Mouse (Mus musculus) liver, postnatal 0 days (tissue): ENCODE data around the gene Syt7. TPM values are rescaled to one million over a fixed set of nuclear protein-coding genes. Genes with fewer than 3 reads are reported as not detected.
A peak's percentile ranks its signal among the peaks of the same experiment; 100 is the strongest.

Source experiments
- ATAC-seq: fragments of 200-750 bp; cut with Nextera tagmentation; 2 replicates; pipeline ENCODE4 v1.8.0; 2017; ENCODE audit warnings: mild to moderate bottlenecking, moderate library complexity
- DNase-seq: peaks from one replicate; pipeline ENCODE4 v3.0.0-alpha.2; 2016
- H3K27ac ChIP-seq: fragments of 300-500 bp; sonication (generic); 2 replicates; pipeline ENCODE4 v1.5.1; 2014; ENCODE audit warnings: antibody characterized with exemption, moderate library complexity, mild to moderate bottlenecking, low read depth
- H3K27me3 ChIP-seq: fragments of 300-500 bp; sonication (generic); 2 replicates; pipeline ENCODE4 v1.6.1; 2014; ENCODE audit warnings: low read length, control low read depth, mixed read lengths; ENCODE audit not compliant: insufficient read depth
- H3K36me3 ChIP-seq: fragments of 300-500 bp; sonication (generic); replicated peaks from 2 replicates; pipeline ENCODE4 v1.6.1; 2014; ENCODE audit warnings: mild to moderate bottlenecking, control low read depth, low read length, moderate library complexity, mixed read lengths; ENCODE audit not compliant: insufficient read depth
- H3K4me1 ChIP-seq: fragments of 300-500 bp; sonication (generic); 2 replicates; pipeline ENCODE4 v1.6.1; 2014; ENCODE audit warnings: antibody characterized with exemption, mild to moderate bottlenecking, control low read depth; ENCODE audit not compliant: insufficient read depth
- H3K4me2 ChIP-seq: fragments of 300-500 bp; sonication (generic); 2 replicates; pipeline ENCODE4 v1.6.1; 2014; ENCODE audit warnings: low read depth, mild to moderate bottlenecking, low read length, moderate library complexity, mixed read lengths
- H3K4me3 ChIP-seq: fragments of 300-500 bp; sonication (generic); 2 replicates; pipeline ENCODE4 v1.5.1; 2014; ENCODE audit warnings: low read depth, low read length
- H3K9ac ChIP-seq: fragments of 300-500 bp; sonication (generic); replicated peaks from 2 replicates; pipeline ENCODE4 v1.6.1; 2014; ENCODE audit warnings: mild to moderate bottlenecking, moderate library complexity
- H3K9me3 ChIP-seq: fragments of 300-500 bp; sonication (generic); 2 replicates; pipeline ENCODE4 v1.6.1; 2016; ENCODE audit warnings: mild to moderate bottlenecking, control low read depth, low read length, mixed read lengths
- CTCF ChIP-seq: sonication (generic); IDR thresholded peaks from 2 replicates; pipeline ENCODE4 v1.5.1; 2016; ENCODE audit warnings: antibody characterized with exemption, low read depth
- EP300 ChIP-seq: IDR thresholded peaks from 2 replicates; pipeline ENCODE4 v1.6.1; 2016; ENCODE audit warnings: antibody characterized with exemption, low read depth, mild to moderate bottlenecking
- WGBS: fragments of 180-500 bp; shearing (Covaris S2); extraction: QIAGEN DNeasy Blood & Tissue Kit; methylation state at CpG from one replicate; pipeline ENCODE4 v1.1.7; 2014; ENCODE audit not compliant: insufficient replicate concordance; 5-methylcytosine and 5-hydroxymethylcytosine counted together
- polyA plus RNA-seq: library from polyadenylated mRNA; unstranded; fragments of >200 nt; fragmentation: Nextera tagmentation; extraction: Ambion mirVana; gene quantifications from 2 replicates; pipeline ENCODE4 v1.2.1, GENCODE M21; 2015

The Syt7 gene
- polyA plus RNA-seq, 1 experiment from 2014 or later, result 0.04 TPM

DNA sequence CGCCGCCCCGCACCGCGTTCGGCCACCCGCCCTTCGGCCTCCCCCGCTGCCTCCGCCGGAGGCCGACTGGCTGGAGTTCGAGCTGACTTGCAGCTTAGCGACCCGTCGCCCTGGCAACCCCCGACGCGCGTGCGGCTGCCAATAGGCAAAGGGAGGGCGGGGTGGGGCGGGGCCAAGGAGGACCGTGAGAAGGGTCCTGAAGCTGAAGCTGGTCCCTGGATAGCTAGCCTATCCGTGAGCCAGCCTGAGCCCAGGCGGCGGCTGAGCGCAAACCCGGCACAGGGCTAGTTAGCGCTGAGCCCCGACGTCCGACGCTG lies 68.6 kb downstream of the Syt7 start:
- ATAC-seq (peak; percentile 36), DNase-seq (peak; percentile 60)
- peaks cover 9% of the 10 kb centered on the region; the same call in 1 of the 2 replicates for H3K4me1 ChIP-seq
- TF ChIP-seq EP300 (no peak), CTCF (no peak)
- under 1% methylated on average over 32 of the region's 34 CpGs for WGBS
- no peaks in the 10 kb centered on the region for H3K36me3 ChIP-seq
- no peak overlapping the region for H3K27ac ChIP-seq
- H3K27me3 ChIP-seq, result peaks cover 80% of the 10 kb centered on the region
- peak overlapping the region; percentile 67 for H3K4me2 ChIP-seq
- H3K4me3 ChIP-seq, result peak overlapping the region; percentile 39; the same call in 1 of the 2 replicates
- H3K9ac ChIP-seq, result no peak overlapping the region
- no peaks in the 10 kb centered on the region for H3K9me3 ChIP-seq

- peaks cover 9% of the 10 kb centered on the region; the same call in 1 of the 2 replicates for H3K4me1 ChIP-seq
- H3K36me3 ChIP-seq, result no peaks in the 10 kb centered on the region
- H3K9me3 ChIP-seq, result no peaks in the 10 kb centered on the region
- H3K4me3 ChIP-seq, result no peak overlapping the region
- DNase-seq (no peak), ATAC-seq (no peak)
- no peak overlapping the region for H3K9ac ChIP-seq
- TF ChIP-seq CTCF, result no peak
- H3K27ac ChIP-seq, result no peak overlapping the region
- WGBS, result 25% methylated on average over 8 of the region's 8 CpGs
- peaks cover 77% of the 10 kb centered on the region for H3K27me3 ChIP-seq
- H3K4me2 ChIP-seq, result no peak overlapping the region
Measured at GRCm38 (mm10) chr19:10458096-10458495, 69.2 kb downstream of the Syt7 start.

DNA sequence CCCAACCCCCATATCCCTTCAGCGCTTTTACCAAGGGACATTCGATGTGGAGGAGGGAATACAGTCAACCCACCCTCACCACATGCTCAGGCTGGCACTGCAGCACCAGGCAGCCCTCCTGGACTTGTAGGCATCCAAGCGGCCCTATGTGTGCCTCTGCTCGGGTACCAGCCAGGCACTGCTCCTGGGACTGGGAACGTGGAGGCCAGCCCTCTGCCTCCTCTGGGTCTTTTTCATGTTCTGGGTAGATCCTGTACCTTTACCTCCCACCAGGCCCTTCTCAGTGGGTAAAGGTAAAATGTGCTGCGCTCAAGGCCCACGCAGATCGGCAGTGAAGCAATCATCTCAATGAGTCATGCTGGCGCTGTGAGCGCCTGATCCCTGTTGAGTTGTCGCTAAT lies 71.0 kb downstream of the Syt7 start:
- Histone ChIP-seq H3K4me1 (peaks cover 13% of the 10 kb centered on the region; the same call in 1 of the 2 replicates), H3K27me3 (peaks cover 64% of the 10 kb centered on the region), H3K27ac (no peak overlapping the region), H3K36me3 (no peaks in the 10 kb centered on the region), H3K9ac (no peak overlapping the region), H3K4me2 (no peak overlapping the region), H3K4me3 (no peak overlapping the region), H3K9me3 (no peaks in the 10 kb centered on the region)
- TF ChIP-seq EP300 (no peak), CTCF (no peak)
- no peak for ATAC-seq
- 59% methylated on average over 11 of the region's 11 CpGs for WGBS
- DNase-seq, result no peak

GRCm38 (mm10) chr19:10461584-10461983 lies 72.7 kb downstream of the Syt7 start:
- Histone ChIP-seq H3K27ac (no peak overlapping the region), H3K4me3 (no peak overlapping the region), H3K9ac (no peak overlapping the region), H3K36me3 (no peaks in the 10 kb centered on the region), H3K4me2 (no peak overlapping the region), H3K4me1 (peaks cover 13% of the 10 kb centered on the region; the same call in 1 of the 2 replicates), H3K27me3 (peaks cover 47% of the 10 kb centered on the region), H3K9me3 (no peaks in the 10 kb centered on the region)
- DNase-seq (no peak), ATAC-seq (no peak)
- WGBS, result 45% methylated on average over 7 of the region's 7 CpGs
- TF ChIP-seq EP300 (no peak), CTCF (no peak)

- Histone ChIP-seq H3K27me3 (peaks cover 20% of the 10 kb centered on the region), H3K4me3 (no peak overlapping the region), H3K27ac (no peak overlapping the region), H3K4me2 (no peak overlapping the region), H3K9me3 (no peaks in the 10 kb centered on the region), H3K9ac (no peak overlapping the region), H3K4me1 (0 out of 2 replicates have a peak, but pooled peaks cover 3% of the 10 kb centered on the region), H3K36me3 (no peaks in the 10 kb centered on the region)
- ATAC-seq (no peak), DNase-seq (no peak)
- no peak for TF ChIP-seq CTCF
- TF ChIP-seq EP300, result no peak
- WGBS, result 38% methylated on average over 4 of the region's 4 CpGs
Measured at GRCm38 (mm10) chr19:10464427-10464826, 75.5 kb downstream of the Syt7 start.

DNA sequence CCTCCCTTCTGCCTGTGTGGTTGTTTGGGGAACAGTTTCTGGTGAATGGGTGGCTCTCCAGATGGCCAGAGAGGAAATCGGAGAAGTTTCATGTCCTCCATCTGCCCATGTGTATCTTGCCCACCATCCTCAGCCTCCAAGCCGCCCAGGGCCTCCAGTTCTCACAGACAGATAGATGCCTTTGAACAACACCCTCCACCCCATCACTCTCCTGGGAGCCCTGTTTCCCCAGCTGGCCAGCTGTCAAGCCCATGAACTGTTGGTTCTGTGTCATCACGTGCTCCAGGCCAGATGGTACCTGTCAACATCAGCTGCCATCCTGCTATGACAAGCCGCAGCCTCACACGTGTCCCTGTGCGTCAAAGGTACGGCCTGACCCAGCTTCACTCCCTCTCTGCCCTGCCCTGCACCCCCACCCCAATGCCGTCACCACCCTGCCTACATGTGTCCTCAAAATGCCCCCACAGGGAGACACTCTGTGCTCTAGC lies 80.3 kb downstream of the Syt7 start:
- Histone ChIP-seq H3K4me2 (no peak overlapping the region), H3K9me3 (no peaks in the 10 kb centered on the region), H3K9ac (no peak overlapping the region), H3K4me3 (no peak overlapping the region), H3K36me3 (no peaks in the 10 kb centered on the region), H3K27ac (peak overlapping the region; percentile 24; the same call in 1 of the 2 replicates), H3K27me3 (no peaks in the 10 kb centered on the region), H3K4me1 (0 out of 2 replicates have a peak, but pooled peaks cover 1% of the 10 kb centered on the region)
- DNase-seq (peak; percentile 55), ATAC-seq (peak; percentile 73)
- TF ChIP-seq CTCF, result no peak
- TF ChIP-seq EP300, result no peak
- 52% methylated on average over 8 of the region's 8 CpGs for WGBS

- no peak overlapping the region for H3K9ac ChIP-seq
- H3K4me3 ChIP-seq, result no peak overlapping the region
- DNase-seq (no peak), ATAC-seq (no peak)
- no peak for TF ChIP-seq CTCF
- TF ChIP-seq EP300, result no peak
- H3K27ac ChIP-seq, result no peak overlapping the region
- 60% methylated on average over 3 of the region's 3 CpGs for WGBS
- no peaks in the 10 kb centered on the region for H3K27me3 ChIP-seq
- no peaks in the 10 kb centered on the region for H3K4me1 ChIP-seq
- H3K4me2 ChIP-seq, result no peak overlapping the region
- H3K9me3 ChIP-seq, result no peaks in the 10 kb centered on the region
- H3K36me3 ChIP-seq, result no peaks in the 10 kb centered on the region
Measured at GRCm38 (mm10) chr19:10472958-10473357, 84.1 kb downstream of the Syt7 start.
